Mouse (Mus musculus): ENCODE results near the gene Irf2bp2. TPM values are rescaled to one million over a fixed set of nuclear protein-coding genes. Genes with fewer than 3 reads are reported as not detected.

Irf2bp2 gene
- total and polyA plus RNA-seq, 2 experiments from 2014 or later, result 10.2 to 91.5 TPM

- DNase-seq (ENCODE audit: low spot score) (no peak), ATAC-seq (no peak)
- Histone ChIP-seq H3K9ac (replicated peaks; ENCODE audit: low read length) (no peak overlapping the region), H3K36me3 (ENCODE audit: insufficient read depth, low read length) (no peaks in the 10 kb centered on the region), H3K4me1 (ENCODE audit: insufficient read depth, low read length) (no peaks in the 10 kb centered on the region), H3K27ac (no peak overlapping the region), H3K27me3 (ENCODE audit: insufficient read depth, low read length) (no peaks in the 10 kb centered on the region), H3K4me2 (ENCODE audit: low read depth, low read length) (no peak overlapping the region), H3K4me3 (ENCODE audit: low read length) (no peak overlapping the region), H3K9me3 (ENCODE audit: low read length) (no peaks in the 10 kb centered on the region)
- 95% methylated on average over 3 of the region's 3 CpGs for whole genome bisulfite sequencing
- no peak for TF ChIP-seq CTCF (IDR thresholded peaks at IDR 0.05; ENCODE audit: low read depth)
Observed at GRCm38 (mm10) chr8:126628616-126629015, 34.8 kb upstream of the Irf2bp2 start.

DNA sequence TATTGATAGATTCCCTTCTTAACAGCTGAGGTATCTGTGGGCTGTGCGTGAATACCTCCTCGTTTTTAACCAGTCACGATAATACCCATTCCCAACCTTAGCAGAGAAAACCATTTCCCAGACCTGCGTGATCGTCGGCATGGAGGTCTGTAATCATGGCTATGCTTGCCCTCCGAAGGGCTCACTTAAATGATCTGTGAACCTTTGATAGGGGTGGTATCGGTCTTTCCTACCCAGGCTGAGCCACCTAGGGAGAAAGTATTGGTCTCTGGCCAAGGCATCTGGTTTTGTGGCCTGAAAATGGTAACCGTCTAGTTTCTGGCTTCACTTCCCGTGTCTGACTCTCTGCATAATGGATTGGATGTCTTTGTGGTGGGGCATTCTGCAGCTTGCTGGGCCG, 32.6 kb upstream of the Irf2bp2 start:
- ATAC-seq (no peak), DNase-seq (ENCODE audit: low spot score) (no peak)
- Histone ChIP-seq H3K4me2 (ENCODE audit: low read depth, low read length) (no peak overlapping the region), H3K27ac (no peak overlapping the region), H3K4me1 (ENCODE audit: insufficient read depth, low read length) (no peaks in the 10 kb centered on the region), H3K4me3 (ENCODE audit: low read length) (no peak overlapping the region), H3K9ac (replicated peaks; ENCODE audit: low read length) (no peak overlapping the region), H3K9me3 (ENCODE audit: low read length) (no peaks in the 10 kb centered on the region), H3K36me3 (ENCODE audit: insufficient read depth, low read length) (no peaks in the 10 kb centered on the region), H3K27me3 (ENCODE audit: insufficient read depth, low read length) (no peaks in the 10 kb centered on the region)
- no peak for TF ChIP-seq CTCF (IDR thresholded peaks at IDR 0.05; ENCODE audit: low read depth)
- WGBS, result 83% methylated on average over 11 of the region's 11 CpGs

GRCm38 (mm10) chr8:126622111-126622795, 28.5 kb upstream of the Irf2bp2 start:
- H3K36me3 ChIP-seq (ENCODE audit: insufficient read depth, low read length), result no peaks in the 10 kb centered on the region
- H3K27ac ChIP-seq, result no peak overlapping the region
- ATAC-seq (no peak), DNase-seq (ENCODE audit: low spot score) (no peak)
- no peak overlapping the region for H3K4me2 ChIP-seq (ENCODE audit: low read depth, low read length)
- TF ChIP-seq CTCF (IDR thresholded peaks at IDR 0.05; ENCODE audit: low read depth), result no peak
- WGBS, result 92% methylated on average over 9 of the region's 9 CpGs
- H3K27me3 ChIP-seq (ENCODE audit: insufficient read depth, low read length), result no peaks in the 10 kb centered on the region
- no peaks in the 10 kb centered on the region for H3K4me1 ChIP-seq (ENCODE audit: insufficient read depth, low read length)
- H3K4me3 ChIP-seq (ENCODE audit: low read length), result no peak overlapping the region
- H3K9me3 ChIP-seq (ENCODE audit: low read length), result no peaks in the 10 kb centered on the region
- no peak overlapping the region for H3K9ac ChIP-seq (replicated peaks; ENCODE audit: low read length)

DNA sequence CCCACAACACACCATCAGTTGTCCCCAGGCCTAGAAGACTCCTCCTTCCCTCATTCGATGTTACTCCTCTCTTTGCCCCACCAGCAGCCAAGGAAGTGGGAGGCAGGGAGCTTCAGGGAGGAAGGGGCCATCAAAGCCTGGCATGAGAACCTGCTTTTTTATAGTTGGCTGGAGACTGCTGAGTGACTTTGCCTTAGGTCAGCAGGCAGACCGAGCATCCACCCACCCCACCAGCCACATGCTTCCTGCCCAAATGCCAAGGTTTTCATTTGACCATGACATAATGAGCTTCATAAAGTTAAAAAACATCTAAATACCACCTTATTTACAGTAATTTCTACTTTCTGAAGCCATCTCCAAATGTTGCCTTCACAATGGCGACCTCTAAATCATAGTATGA, 26.9 kb upstream of the Irf2bp2 start:
- Histone ChIP-seq H3K4me2 (ENCODE audit: low read depth, low read length) (no peak overlapping the region), H3K9me3 (ENCODE audit: low read length) (no peaks in the 10 kb centered on the region), H3K27me3 (ENCODE audit: insufficient read depth, low read length) (no peaks in the 10 kb centered on the region), H3K36me3 (ENCODE audit: insufficient read depth, low read length) (no peaks in the 10 kb centered on the region), H3K27ac (no peak overlapping the region), H3K4me3 (ENCODE audit: low read length) (no peak overlapping the region), H3K9ac (replicated peaks; ENCODE audit: low read length) (no peak overlapping the region), H3K4me1 (ENCODE audit: insufficient read depth, low read length) (no peaks in the 10 kb centered on the region)
- 64% methylated on average over 3 of the region's 3 CpGs for WGBS
- ATAC-seq (no peak), DNase-seq (ENCODE audit: low spot score) (no peak)
- no peak for TF ChIP-seq CTCF (IDR thresholded peaks at IDR 0.05; ENCODE audit: low read depth)

GRCm38 (mm10) chr8:126619487-126619886, 25.7 kb upstream of the Irf2bp2 start:
- Histone ChIP-seq H3K27me3 (ENCODE audit: insufficient read depth, low read length) (no peaks in the 10 kb centered on the region), H3K4me1 (ENCODE audit: insufficient read depth, low read length) (no peaks in the 10 kb centered on the region), H3K36me3 (ENCODE audit: insufficient read depth, low read length) (no peaks in the 10 kb centered on the region), H3K9me3 (ENCODE audit: low read length) (no peaks in the 10 kb centered on the region), H3K4me3 (ENCODE audit: low read length) (no peak overlapping the region), H3K9ac (replicated peaks; ENCODE audit: low read length) (no peak overlapping the region), H3K27ac (no peak overlapping the region), H3K4me2 (ENCODE audit: low read depth, low read length) (no peak overlapping the region)
- no peak for ATAC-seq
- TF ChIP-seq CTCF (IDR thresholded peaks at IDR 0.05; ENCODE audit: low read depth), result no peak
- WGBS, result 94% methylated on average over 6 of the region's 6 CpGs
- DNase-seq (ENCODE audit: low spot score), result no peak

DNA sequence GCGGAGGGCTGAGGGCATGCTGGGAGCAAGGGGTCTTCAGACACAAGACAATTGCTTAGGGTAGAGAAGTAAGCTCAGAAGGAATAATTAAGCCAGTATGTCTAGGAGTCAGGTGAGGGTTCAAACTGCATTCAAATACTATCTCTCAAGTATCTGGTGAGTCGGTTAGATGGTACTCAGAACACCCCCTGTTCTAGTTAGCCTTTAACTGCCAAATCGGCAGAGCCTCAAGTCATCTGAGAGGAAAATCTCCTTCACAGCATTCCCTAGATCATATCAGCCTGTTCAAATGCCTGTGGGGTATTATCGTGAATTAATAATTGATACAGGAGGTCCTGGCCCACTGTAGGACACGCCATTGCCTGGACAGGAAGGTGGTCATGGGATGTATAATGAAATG, 23.9 kb upstream of the Irf2bp2 start:
- H3K27me3 ChIP-seq (ENCODE audit: insufficient read depth, low read length), result no peaks in the 10 kb centered on the region
- no peak for ATAC-seq
- WGBS, result 92% methylated on average over 5 of the region's 5 CpGs
- H3K36me3 ChIP-seq (ENCODE audit: insufficient read depth, low read length), result no peaks in the 10 kb centered on the region
- no peak for DNase-seq (ENCODE audit: low spot score)
- H3K4me1 ChIP-seq (ENCODE audit: insufficient read depth, low read length), result no peaks in the 10 kb centered on the region
- no peak overlapping the region for H3K4me3 ChIP-seq (ENCODE audit: low read length)
- no peak overlapping the region for H3K4me2 ChIP-seq (ENCODE audit: low read depth, low read length)
- no peak overlapping the region for H3K27ac ChIP-seq
- no peak overlapping the region for H3K9ac ChIP-seq (replicated peaks; ENCODE audit: low read length)
- H3K9me3 ChIP-seq (ENCODE audit: low read length), result no peaks in the 10 kb centered on the region
- TF ChIP-seq CTCF (IDR thresholded peaks at IDR 0.05; ENCODE audit: low read depth), result no peak

DNA sequence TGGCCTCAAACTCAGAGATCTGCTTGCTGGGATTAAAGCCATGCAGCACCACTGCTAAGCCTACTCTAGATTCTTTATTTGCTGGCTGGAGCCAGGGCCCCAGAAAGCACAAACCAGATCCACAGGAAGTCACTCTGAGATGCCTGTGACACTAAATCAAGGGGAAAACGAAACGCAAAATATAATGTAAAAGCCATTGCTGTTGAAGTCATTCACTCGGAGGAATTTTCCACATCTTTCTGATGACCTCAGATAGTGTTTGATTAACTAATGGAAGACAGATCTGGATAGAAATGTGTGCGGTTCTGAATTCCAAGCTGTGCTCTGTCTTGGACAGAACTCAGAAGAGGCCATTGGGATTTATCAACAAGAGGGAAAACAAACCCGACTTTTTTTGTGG, 22.9 kb upstream of the Irf2bp2 start:
- no peak for DNase-seq (ENCODE audit: low spot score)
- no peak overlapping the region for H3K4me2 ChIP-seq (ENCODE audit: low read depth, low read length)
- H3K36me3 ChIP-seq (ENCODE audit: insufficient read depth, low read length), result no peaks in the 10 kb centered on the region
- H3K27me3 ChIP-seq (ENCODE audit: insufficient read depth, low read length), result no peaks in the 10 kb centered on the region
- no peaks in the 10 kb centered on the region for H3K4me1 ChIP-seq (ENCODE audit: insufficient read depth, low read length)
- no peak overlapping the region for H3K4me3 ChIP-seq (ENCODE audit: low read length)
- TF ChIP-seq CTCF (IDR thresholded peaks at IDR 0.05; ENCODE audit: low read depth), result no peak
- WGBS, result 81% methylated on average over 5 of the region's 5 CpGs
- H3K9me3 ChIP-seq (ENCODE audit: low read length), result no peaks in the 10 kb centered on the region
- H3K27ac ChIP-seq, result no peak overlapping the region
- no peak overlapping the region for H3K9ac ChIP-seq (replicated peaks; ENCODE audit: low read length)
- no peak for ATAC-seq
